Mouse (Mus musculus) neural tube, embryonic 12.5 days (tissue): ENCODE results near the gene Gm21885. TPM values are rescaled to one million over a fixed set of nuclear protein-coding genes. Genes with fewer than 3 reads are reported as not detected.

Experiments used
- ATAC-seq: fragments of 200-750 bp; cut with Nextera tagmentation; 2 replicates; pipeline ENCODE4 v1.8.0; 2017; ENCODE audit warnings: low read depth, mild to moderate bottlenecking, moderate TSS enrichment, moderate library complexity; ENCODE audit not compliant: low FRiP score
- H3K27ac ChIP-seq: fragments of 300-500 bp; sonication (generic); 2 replicates; pipeline ENCODE4 v1.5.1; 2016
- H3K27me3 ChIP-seq: fragments of 300-500 bp; sonication (generic); replicated peaks from 2 replicates; pipeline ENCODE4 v1.6.1; 2016; ENCODE audit warnings: mild to moderate bottlenecking
- H3K36me3 ChIP-seq: fragments of 300-500 bp; sonication (generic); 2 replicates; pipeline ENCODE4 v1.6.1; 2016; ENCODE audit warnings: mild to moderate bottlenecking
- H3K4me1 ChIP-seq: fragments of 300-500 bp; sonication (generic); 2 replicates; pipeline ENCODE4 v1.6.1; 2016
- H3K4me2 ChIP-seq: fragments of 300-500 bp; sonication (generic); replicated peaks from 2 replicates; pipeline ENCODE4 v1.6.1; 2016; ENCODE audit warnings: mild to moderate bottlenecking
- H3K4me3 ChIP-seq: fragments of 300-500 bp; sonication (generic); 2 replicates; pipeline ENCODE4 v1.5.1; 2016
- H3K9ac ChIP-seq: fragments of 300-500 bp; sonication (generic); 2 replicates; pipeline ENCODE4 v1.6.1; 2016; ENCODE audit warnings: mild to moderate bottlenecking
- H3K9me3 ChIP-seq: fragments of 300-500 bp; sonication (generic); 2 replicates; pipeline ENCODE4 v1.6.1; 2016; ENCODE audit warnings: mild to moderate bottlenecking
- WGBS: fragments of 180-500 bp; shearing (Covaris S2); methylation state at CpG from one replicate; pipeline ENCODE4 v1.1.7; 2016; 5-methylcytosine and 5-hydroxymethylcytosine counted together
- polyA plus RNA-seq: library from polyadenylated mRNA; unstranded; fragments of >200 nt; fragmentation: Nextera tagmentation; extraction: Ambion mirVana; gene quantifications from 2 replicates; pipeline ENCODE4 v1.2.1, GENCODE M21; 2016

Gm21885 gene
- polyA plus RNA-seq, 1 experiment from 2014 or later, result not detected

- Histone ChIP-seq H3K27me3 (no peaks in the 10 kb centered on the region), H3K36me3 (no peaks in the 10 kb centered on the region), H3K4me3 (no peak overlapping the region), H3K9ac (no peak overlapping the region), H3K4me1 (peaks cover 18% of the 10 kb centered on the region), H3K27ac (no peak overlapping the region), H3K4me2 (no peak overlapping the region), H3K9me3 (no peaks in the 10 kb centered on the region)
- no peak for ATAC-seq
- WGBS, result 80% methylated on average over 5 of the region's 5 CpGs
Observed at GRCm38 (mm10) chr11:94323271-94323925, 41.7 kb downstream of the Gm21885 start.

GRCm38 (mm10) chr11:94324618-94325017, 42.9 kb downstream of the Gm21885 start:
- ATAC-seq, result no peak
- WGBS, result 93% methylated on average over 5 of the region's 5 CpGs
- Histone ChIP-seq H3K36me3 (no peaks in the 10 kb centered on the region), H3K4me1 (peaks cover 23% of the 10 kb centered on the region), H3K27me3 (no peaks in the 10 kb centered on the region), H3K27ac (no peak overlapping the region), H3K9me3 (no peaks in the 10 kb centered on the region), H3K9ac (no peak overlapping the region), H3K4me2 (no peak overlapping the region), H3K4me3 (no peak overlapping the region)

- Histone ChIP-seq H3K9me3 (no peaks in the 10 kb centered on the region), H3K4me1 (peaks cover 21% of the 10 kb centered on the region), H3K27ac (peak overlapping the region; percentile 98), H3K27me3 (no peaks in the 10 kb centered on the region), H3K4me2 (peak overlapping the region; percentile 75), H3K4me3 (peak overlapping the region; percentile 11; the same call in 1 of the 2 replicates), H3K36me3 (no peaks in the 10 kb centered on the region), H3K9ac (peak overlapping the region; percentile 93)
- ATAC-seq, result peak; percentile 88
- 4% methylated on average over 10 of the region's 10 CpGs for whole genome bisulfite sequencing
Observed at GRCm38 (mm10) chr11:94326961-94327411, 45.3 kb downstream of the Gm21885 start.

- Histone ChIP-seq H3K36me3 (no peaks in the 10 kb centered on the region), H3K4me3 (peak within 1 kb of the TSS; percentile 75), H3K9me3 (no peaks in the 10 kb centered on the region), H3K4me1 (peaks cover 21% of the 10 kb centered on the region), H3K9ac (peak within 1 kb of the TSS; percentile 93), H3K27me3 (no peaks in the 10 kb centered on the region), H3K4me2 (peak within 1 kb of the TSS; percentile 75), H3K27ac (peak within 1 kb of the TSS; percentile 98)
- ATAC-seq, result peak; percentile 87
- WGBS, result under 1% methylated on average over 78 of the region's 78 CpGs
Observed at GRCm38 (mm10) chr11:94327693-94328643, 46.3 kb downstream of the Gm21885 start, which contains the start of gene Ankrd40. Gene Ankrd40, plus strand, starts transcription at chr11:94328001.

- no peaks in the 10 kb centered on the region for H3K36me3 ChIP-seq
- H3K9ac ChIP-seq, result peak overlapping the region; percentile 93
- H3K4me1 ChIP-seq, result peaks cover 21% of the 10 kb centered on the region
- peak overlapping the region; percentile 98 for H3K27ac ChIP-seq
- no peaks in the 10 kb centered on the region for H3K27me3 ChIP-seq
- WGBS, result 2% methylated on average over 10 of the region's 10 CpGs
- no peaks in the 10 kb centered on the region for H3K9me3 ChIP-seq
- H3K4me3 ChIP-seq, result peak overlapping the region; percentile 75
- H3K4me2 ChIP-seq, result peak overlapping the region; percentile 75
- no peak for ATAC-seq
Observed at GRCm38 (mm10) chr11:94328644-94329025, 47.0 kb downstream of the Gm21885 start.

GRCm38 (mm10) chr11:94329270-94329891, 47.7 kb downstream of the Gm21885 start:
- Histone ChIP-seq H3K4me1 (peaks cover 21% of the 10 kb centered on the region), H3K4me2 (peak overlapping the region; percentile 75), H3K27ac (no peak overlapping the region), H3K9me3 (no peaks in the 10 kb centered on the region), H3K36me3 (peaks cover 2% of the 10 kb centered on the region), H3K9ac (no peak overlapping the region), H3K27me3 (no peaks in the 10 kb centered on the region), H3K4me3 (no peak overlapping the region)
- no peak for ATAC-seq
- WGBS, result 48% methylated on average over 4 of the region's 4 CpGs

- Histone ChIP-seq H3K4me3 (no peak overlapping the region), H3K4me2 (peak overlapping the region; percentile 75; the same call in 1 of the 2 replicates), H3K27ac (no peak overlapping the region), H3K36me3 (peaks cover 8% of the 10 kb centered on the region), H3K9ac (no peak overlapping the region), H3K9me3 (no peaks in the 10 kb centered on the region), H3K27me3 (no peaks in the 10 kb centered on the region), H3K4me1 (peaks cover 21% of the 10 kb centered on the region)
- no peak for ATAC-seq
- WGBS, result 95% methylated on average over 3 of the region's 3 CpGs
Observed at GRCm38 (mm10) chr11:94330211-94330610, 48.5 kb downstream of the Gm21885 start.

GRCm38 (mm10) chr11:94332726-94333125, 51.1 kb downstream of the Gm21885 start:
- Histone ChIP-seq H3K27ac (no peak overlapping the region), H3K36me3 (peaks cover 22% of the 10 kb centered on the region), H3K9me3 (no peaks in the 10 kb centered on the region), H3K4me3 (no peak overlapping the region), H3K4me2 (no peak overlapping the region), H3K9ac (no peak overlapping the region), H3K4me1 (peaks cover 15% of the 10 kb centered on the region; the same call in 1 of the 2 replicates), H3K27me3 (no peaks in the 10 kb centered on the region)
- ATAC-seq, result no peak
- 96% methylated on average over 6 of the region's 6 CpGs for WGBS

GRCm38 (mm10) chr11:94334386-94334968, 52.8 kb downstream of the Gm21885 start:
- Histone ChIP-seq H3K9me3 (no peaks in the 10 kb centered on the region), H3K27me3 (no peaks in the 10 kb centered on the region), H3K9ac (no peak overlapping the region), H3K27ac (no peak overlapping the region), H3K36me3 (peaks cover 40% of the 10 kb centered on the region), H3K4me1 (0 out of 2 replicates have a peak, but pooled peaks cover 8% of the 10 kb centered on the region), H3K4me3 (no peak overlapping the region), H3K4me2 (no peak overlapping the region)
- no peak for ATAC-seq
- 89% methylated on average over 8 of the region's 8 CpGs for WGBS
